Mouse (Mus musculus): ENCODE results near the gene Il1r2.

DNA sequence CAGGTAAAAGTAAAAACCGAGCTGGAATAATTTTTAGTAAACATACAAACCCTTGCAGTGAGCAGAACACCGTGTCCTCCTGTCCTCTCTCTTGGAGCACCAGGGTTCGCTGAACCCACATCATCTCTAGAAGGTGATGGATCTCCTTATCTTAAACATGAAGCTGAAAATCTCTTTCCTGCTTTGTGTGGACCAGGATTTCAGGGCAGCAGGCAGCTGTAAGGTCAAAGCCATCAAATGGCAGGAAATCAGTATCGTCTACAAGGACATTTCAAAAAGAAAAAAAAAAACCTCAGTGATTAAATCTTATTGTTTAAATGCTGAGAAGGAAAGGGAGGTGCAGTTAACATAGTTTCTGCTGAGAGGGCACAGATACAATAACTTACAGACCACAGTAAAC lies 50.4 kb downstream of the Il1r2 start:
- no peak for TF ChIP-seq CTCF (IDR thresholded peaks at IDR 0.05; ENCODE audit: low read depth)
- no peak for TF ChIP-seq EP300 (IDR thresholded peaks at IDR 0.05; ENCODE audit: low read depth)
